Mouse (Mus musculus): Measurements from ENCODE around the gene Msmb. TPM values are rescaled to one million over a fixed set of nuclear protein-coding genes. Genes with fewer than 3 reads are reported as not detected.
"Not testable (repeated sequence)": the region's sequence is repeated elsewhere in the genome, so short reads cannot be mapped to it uniquely, and the experiment has no call there.

Msmb gene
- total RNA-seq, 2 experiments from 2014 or later: not detected

GRCm38 (mm10) chr14:32124261-32124660, 17.6 kb upstream of the Msmb start:
- no peak for DNase-seq (ENCODE audit: low spot score in 2 of 2)
- H3K27ac ChIP-seq: no peak overlapping the region
- no peak for TF ChIP-seq CTCF (conservative IDR thresholded peaks at IDR 0.05)
- no peak overlapping the region for H3K4me3 ChIP-seq

GRCm38 (mm10) chr14:32125256-32125655, 16.6 kb upstream of the Msmb start:
- H3K27ac ChIP-seq; H3K4me3 ChIP-seq; DNase-seq (ENCODE audit: low spot score in 2 of 2): not testable (repeated sequence)

GRCm38 (mm10) chr14:32128409-32128808, 13.4 kb upstream of the Msmb start:
- no peak overlapping the region for H3K27ac ChIP-seq
- TF ChIP-seq CTCF (conservative IDR thresholded peaks at IDR 0.05): no peak

GRCm38 (mm10) chr14:32131836-32132235, 10.0 kb upstream of the Msmb start:
- Histone ChIP-seq H3K27ac (no peak overlapping the region), H3K4me3 (no peak overlapping the region)
- no peak for TF ChIP-seq CTCF (conservative IDR thresholded peaks at IDR 0.05)
- no peak for DNase-seq (ENCODE audit: low spot score in 2 of 2)

More at GRCm38 (mm10) chr14:32128409-32128808, 13.4 kb upstream of the Msmb start:
- H3K4me3 ChIP-seq: no peak overlapping the region
- no peak for DNase-seq (ENCODE audit: low spot score in 2 of 2)

GRCm38 (mm10) chr14:32134293-32134692, 7.5 kb upstream of the Msmb start:
- TF ChIP-seq CTCF (conservative IDR thresholded peaks at IDR 0.05): no peak
- no peak overlapping the region for H3K27ac ChIP-seq
- no peak for DNase-seq (ENCODE audit: low spot score in 2 of 2)
- no peak overlapping the region for H3K4me3 ChIP-seq

- not testable (repeated sequence) for H3K27ac ChIP-seq; DNase-seq (ENCODE audit: low spot score in 2 of 2)
Measured at GRCm38 (mm10) chr14:32136467-32136866, 5.4 kb upstream of the Msmb start.

GRCm38 (mm10) chr14:32140359-32140965, 1.4 kb upstream of the Msmb start:
- no peak for DNase-seq (ENCODE audit: low spot score in 2 of 2)
- H3K27ac ChIP-seq: no peak overlapping the region
- H3K4me3 ChIP-seq: no peak overlapping the region
- no peak for TF ChIP-seq CTCF (conservative IDR thresholded peaks at IDR 0.05)

More at GRCm38 (mm10) chr14:32136467-32136866, 5.4 kb upstream of the Msmb start:
- not testable (repeated sequence) for H3K4me3 ChIP-seq

- no peak for DNase-seq (ENCODE audit: low spot score in 2 of 2)
- no peak for TF ChIP-seq CTCF (conservative IDR thresholded peaks at IDR 0.05)
- H3K27ac ChIP-seq: no peak overlapping the region
- H3K4me3 ChIP-seq: no peak overlapping the region
Measured at GRCm38 (mm10) chr14:32144734-32145133, 2.9 kb downstream of the Msmb start.

- Histone ChIP-seq H3K27ac (no peak overlapping the region), H3K4me3 (no peak overlapping the region)
- no peak for TF ChIP-seq CTCF (conservative IDR thresholded peaks at IDR 0.05)
- DNase-seq (ENCODE audit: low spot score in 2 of 2): no peak
Measured at GRCm38 (mm10) chr14:32145401-32145800, 3.6 kb downstream of the Msmb start.

GRCm38 (mm10) chr14:32145809-32146511, 4.1 kb downstream of the Msmb start:
- TF ChIP-seq CTCF (conservative IDR thresholded peaks at IDR 0.05): no peak
- Histone ChIP-seq H3K4me3 (no peak overlapping the region), H3K27ac (no peak overlapping the region)
- DNase-seq (ENCODE audit: low spot score in 2 of 2): no peak

GRCm38 (mm10) chr14:32146578-32146977, 4.8 kb downstream of the Msmb start:
- DNase-seq (ENCODE audit: low spot score in 2 of 2): no peak
- TF ChIP-seq CTCF (conservative IDR thresholded peaks at IDR 0.05): no peak

GRCm38 (mm10) chr14:32150872-32151271, 9.0 kb downstream of the Msmb start:
- H3K4me3 ChIP-seq: no peak overlapping the region
- no peak overlapping the region for H3K27ac ChIP-seq
- no peak for DNase-seq (ENCODE audit: low spot score in 2 of 2)
- 0 out of 2 replicates have a peak, but pooled peaks have one; percentile 7 for TF ChIP-seq CTCF (conservative IDR thresholded peaks at IDR 0.05)

More at GRCm38 (mm10) chr14:32146578-32146977, 4.8 kb downstream of the Msmb start:
- H3K4me3 ChIP-seq: no peak overlapping the region
- H3K27ac ChIP-seq: no peak overlapping the region

- DNase-seq (ENCODE audit: low spot score in 2 of 2): no peak
- Histone ChIP-seq H3K27ac (no peak overlapping the region), H3K4me3 (no peak overlapping the region)
- no peak for TF ChIP-seq CTCF (conservative IDR thresholded peaks at IDR 0.05)
Measured at GRCm38 (mm10) chr14:32152243-32152965, 10.6 kb downstream of the Msmb start.

All from layer of hippocampus, adult 2 months (tissue).